Mouse (Mus musculus) forebrain, embryonic 10.5 days (tissue): ENCODE measurements around the gene Dpm1. TPM values are rescaled to one million over a fixed set of nuclear protein-coding genes. Genes with fewer than 3 reads are reported as not detected.

Experiments used
- DNase-seq: peaks from one replicate; pipeline ENCODE4 v3.0.0-alpha.2; 2017; ENCODE audit warnings: low spot score; ENCODE audit errors: extremely low spot score
- H3K27ac ChIP-seq: fragments of 300-500 bp; sonication (generic); 2 replicates; pipeline ENCODE4 v1.5.1; 2016; ENCODE audit warnings: mild to moderate bottlenecking
- H3K27me3 ChIP-seq: fragments of 300-500 bp; sonication (generic); 2 replicates; pipeline ENCODE4 v1.6.1; 2016; ENCODE audit warnings: mild to moderate bottlenecking; ENCODE audit not compliant: poor library complexity, severe bottlenecking
- H3K36me3 ChIP-seq: fragments of 300-500 bp; sonication (generic); replicated peaks from 2 replicates; pipeline ENCODE4 v1.6.1; 2016; ENCODE audit warnings: mild to moderate bottlenecking, moderate library complexity
- H3K4me1 ChIP-seq: fragments of 300-500 bp; sonication (generic); 2 replicates; pipeline ENCODE4 v1.6.1; 2016
- H3K4me3 ChIP-seq: fragments of 300-500 bp; sonication (generic); 2 replicates; pipeline ENCODE4 v1.5.1; 2016; ENCODE audit warnings: mild to moderate bottlenecking, moderate library complexity
- H3K9me3 ChIP-seq: fragments of 300-500 bp; sonication (generic); 2 replicates; pipeline ENCODE4 v1.6.1; 2016; ENCODE audit warnings: mild to moderate bottlenecking, moderate library complexity
- WGBS: fragments of 180-500 bp; shearing (Covaris S2); methylation state at CpG from one replicate; pipeline ENCODE4 v1.1.7; 2016; 5-methylcytosine and 5-hydroxymethylcytosine counted together
- polyA plus RNA-seq: library from polyadenylated mRNA; unstranded; fragments of >200 nt; fragmentation: Nextera tagmentation; extraction: Ambion mirVana; gene quantifications from 2 replicates; pipeline ENCODE4 v1.2.1, GENCODE M21; 2016

Gene Dpm1
- polyA plus RNA-seq, 1 experiment from 2014 or later: 70.9 TPM

DNA sequence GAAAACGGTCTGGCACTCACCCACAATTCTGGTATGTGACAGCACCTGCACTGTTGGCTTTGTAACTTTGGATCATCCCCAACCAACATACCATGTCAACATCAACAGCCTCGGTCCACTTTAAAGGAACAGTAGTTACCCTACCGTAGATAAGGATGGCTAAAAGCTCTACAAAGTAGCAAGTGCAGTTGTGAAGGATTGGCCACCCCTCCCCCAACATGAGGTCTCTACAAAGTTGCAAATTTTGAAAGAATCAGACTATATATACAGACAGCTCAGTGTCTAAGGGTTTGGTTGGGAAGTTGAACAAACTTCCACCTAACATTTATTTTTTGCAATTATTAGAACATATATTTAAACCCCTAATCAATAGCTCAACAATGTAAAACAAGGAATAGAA is 22.5 kb downstream of the Dpm1 start:
- Histone ChIP-seq H3K27me3 (no peaks in the 10 kb centered on the region), H3K9me3 (peaks cover 5% of the 10 kb centered on the region; the same call in 1 of the 2 replicates), H3K4me3 (peak overlapping the region; percentile 98), H3K4me1 (peaks cover 24% of the 10 kb centered on the region), H3K27ac (peak overlapping the region; percentile 100), H3K36me3 (peaks cover 79% of the 10 kb centered on the region)
- no peak for DNase-seq
- WGBS: 95% methylated on average over 3 of the region's 3 CpGs

DNA sequence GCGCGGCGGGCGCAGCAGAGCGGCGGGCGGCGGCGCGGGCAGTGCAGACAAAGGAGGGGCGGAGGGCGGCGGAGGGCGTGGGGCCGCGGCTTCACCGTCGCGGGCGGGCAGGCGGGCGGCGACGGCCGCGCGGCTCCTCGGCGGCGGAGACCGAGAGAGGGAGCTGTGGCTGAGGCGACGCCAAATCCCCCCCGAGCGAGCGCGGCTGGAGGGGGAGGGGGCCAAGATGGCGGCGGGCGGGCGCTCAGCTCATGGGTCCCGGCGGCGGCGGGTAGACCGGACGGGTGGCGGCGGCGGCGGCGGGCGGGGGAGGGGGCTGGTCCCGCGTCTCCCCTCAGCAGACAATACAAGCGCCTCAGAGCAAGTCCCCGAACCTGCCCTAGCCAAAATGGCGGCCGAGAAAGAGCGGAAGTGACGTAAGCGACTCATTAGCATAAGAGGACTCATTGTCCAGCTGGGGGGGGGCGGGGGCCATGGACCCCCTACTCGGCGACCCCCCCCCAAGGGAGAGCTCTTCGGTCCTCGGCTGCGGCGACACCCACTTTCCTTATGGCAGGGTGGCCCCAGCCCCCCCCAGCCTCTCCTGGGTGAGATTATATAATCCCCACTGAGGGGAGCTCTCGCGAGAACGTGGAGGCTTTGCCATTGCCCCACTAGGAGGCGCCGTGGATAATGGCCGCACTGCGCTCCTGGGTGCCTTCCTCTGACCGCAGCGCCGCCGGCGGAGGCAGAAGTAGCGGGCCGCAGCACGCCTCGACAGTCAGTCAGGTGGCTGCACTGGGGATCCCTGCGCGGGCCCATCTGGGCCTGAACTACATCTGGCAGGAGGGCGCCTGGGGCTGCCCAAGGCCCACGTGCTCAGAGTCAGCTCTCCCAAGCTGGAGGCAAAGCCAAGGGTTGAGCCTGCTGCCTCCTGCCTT is 23.4 kb downstream of the Dpm1 start, which contains the start of gene Adnp:
TSS of gene Adnp (minus strand) at position 388 of the 920 bp plus-strand sequence.
- no peaks in the 10 kb centered on the region for H3K27me3 ChIP-seq
- H3K9me3 ChIP-seq: peaks cover 5% of the 10 kb centered on the region; the same call in 1 of the 2 replicates
- DNase-seq: peak; percentile 97
- peak within 1 kb of the TSS; percentile 100 for H3K27ac ChIP-seq
- under 1% methylated on average over 72 of the region's 89 CpGs for WGBS
- H3K36me3 ChIP-seq: peaks cover 78% of the 10 kb centered on the region
- peaks cover 24% of the 10 kb centered on the region for H3K4me1 ChIP-seq
- peak within 1 kb of the TSS; percentile 98 for H3K4me3 ChIP-seq

DNA sequence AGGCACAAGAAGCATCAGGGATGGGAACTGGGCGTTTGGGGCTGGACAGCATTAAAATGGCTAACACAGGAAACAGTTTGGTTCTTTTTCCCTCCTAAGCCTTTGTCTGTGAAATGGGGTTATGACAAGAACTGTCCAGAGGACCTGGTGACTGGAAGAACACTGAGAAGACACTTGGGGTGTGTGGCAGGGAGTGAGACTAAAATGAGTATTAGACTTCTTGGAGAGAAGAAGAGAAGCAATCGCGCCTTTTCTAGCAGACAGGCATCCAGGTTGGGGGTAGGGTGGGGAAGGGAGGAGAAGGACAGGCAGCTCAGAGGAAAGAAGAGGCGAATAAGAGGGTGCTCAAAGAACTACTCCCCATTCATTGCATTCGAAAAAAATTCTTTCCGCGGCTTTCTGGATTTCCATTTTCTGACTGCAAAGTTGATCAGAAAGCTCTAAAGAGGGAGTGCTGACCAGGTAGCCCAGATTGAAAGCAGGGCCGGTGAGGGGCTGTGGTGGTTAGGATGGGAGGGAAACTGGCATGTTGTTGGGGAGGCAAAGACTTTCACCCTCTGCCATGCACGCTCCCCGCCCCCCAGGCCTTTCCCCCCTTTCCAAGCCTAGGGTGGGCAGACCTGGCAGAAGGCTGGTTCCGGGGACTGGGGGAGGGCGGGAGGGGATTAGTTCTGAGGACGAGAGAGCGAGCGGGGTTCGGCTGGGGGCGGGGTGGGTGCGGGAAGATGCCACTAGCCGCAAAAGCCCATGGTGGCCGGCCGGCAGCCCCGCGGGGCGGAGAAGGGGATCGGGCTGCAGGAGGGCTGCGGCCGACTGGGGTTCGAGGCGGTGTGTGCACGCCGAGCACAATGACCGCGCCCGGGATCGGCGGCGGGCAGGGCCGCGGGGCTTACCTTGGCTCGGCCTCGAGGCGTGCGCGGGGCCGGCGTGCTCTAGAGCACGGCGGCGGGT is 24.4 kb downstream of the Dpm1 start:
- Histone ChIP-seq H3K27ac (peak overlapping the region; percentile 100), H3K4me3 (peak overlapping the region; percentile 98), H3K27me3 (no peaks in the 10 kb centered on the region), H3K36me3 (peaks cover 76% of the 10 kb centered on the region), H3K9me3 (peaks cover 5% of the 10 kb centered on the region; the same call in 1 of the 2 replicates), H3K4me1 (peaks cover 30% of the 10 kb centered on the region)
- DNase-seq: peak; percentile 44
- under 1% methylated on average over 49 of the region's 49 CpGs for WGBS

DNA sequence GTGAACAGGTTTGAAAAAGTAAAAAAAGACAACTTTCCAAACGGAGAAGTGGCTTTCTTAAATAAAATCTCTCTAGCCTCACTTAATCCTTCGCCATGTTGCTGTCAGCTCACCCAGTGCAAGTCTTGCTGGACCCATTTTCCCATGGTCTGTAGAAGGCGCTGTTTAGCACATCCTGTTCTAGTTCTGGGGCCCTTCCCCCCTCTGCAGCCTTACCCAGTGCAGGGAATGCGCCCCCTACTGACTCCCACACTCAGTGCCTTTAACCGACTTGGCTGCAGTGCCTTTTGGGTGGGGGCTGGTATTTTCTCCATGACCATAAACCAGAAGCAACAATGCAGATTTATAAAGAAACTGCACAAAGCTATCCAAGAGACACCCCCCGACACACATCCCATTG is 25.1 kb downstream of the Dpm1 start:
- peak; percentile 86 for DNase-seq
- H3K27me3 ChIP-seq: no peaks in the 10 kb centered on the region
- H3K4me1 ChIP-seq: peaks cover 37% of the 10 kb centered on the region
- H3K4me3 ChIP-seq: peak overlapping the region; percentile 98
- peaks cover 76% of the 10 kb centered on the region for H3K36me3 ChIP-seq
- WGBS: 8% methylated on average over 6 of the region's 6 CpGs
- H3K27ac ChIP-seq: peak overlapping the region; percentile 100
- H3K9me3 ChIP-seq: peaks cover 5% of the 10 kb centered on the region; the same call in 1 of the 2 replicates

GRCm38 (mm10) chr2:168204476-168204999 is 25.9 kb downstream of the Dpm1 start:
- no peak for DNase-seq
- Histone ChIP-seq H3K9me3 (peaks cover 5% of the 10 kb centered on the region; the same call in 1 of the 2 replicates), H3K27ac (no peak overlapping the region), H3K27me3 (no peaks in the 10 kb centered on the region), H3K4me3 (peak overlapping the region; percentile 98), H3K36me3 (peaks cover 74% of the 10 kb centered on the region), H3K4me1 (peaks cover 43% of the 10 kb centered on the region)
- WGBS: 91% methylated on average over 8 of the region's 8 CpGs

DNA sequence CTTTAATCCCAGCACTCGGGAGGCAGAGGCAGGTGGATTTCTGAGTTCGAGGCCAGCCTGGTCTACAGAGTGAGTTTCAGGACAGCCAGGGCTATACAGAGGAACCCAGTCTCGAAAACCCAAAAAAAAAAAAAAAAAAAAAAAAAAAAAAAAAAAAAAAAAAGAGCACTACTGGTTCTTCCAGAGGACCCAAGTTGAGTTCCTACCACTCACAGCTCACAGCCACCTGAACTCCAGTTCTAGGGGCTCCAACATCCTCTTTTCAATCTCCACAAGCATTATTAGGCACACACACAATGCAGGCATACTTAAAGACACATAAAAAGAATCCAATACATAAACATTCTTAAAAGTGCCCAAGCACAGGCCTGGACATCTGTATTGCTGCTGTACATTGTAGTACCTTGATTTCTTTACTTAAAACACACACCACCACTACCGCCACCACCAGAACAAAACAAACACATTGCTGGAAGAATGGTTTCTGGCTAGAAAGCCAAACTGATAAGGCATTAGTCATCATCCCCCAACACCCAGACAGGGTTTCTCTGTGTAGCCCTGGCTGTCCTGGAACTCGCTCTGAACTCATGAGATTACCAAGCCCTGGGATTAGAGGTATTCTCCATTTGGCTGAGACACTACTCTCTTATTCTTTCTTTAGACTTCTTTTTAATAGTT is 30.2 kb downstream of the Dpm1 start:
- DNase-seq: no peak
- Histone ChIP-seq H3K4me1 (peaks cover 56% of the 10 kb centered on the region), H3K9me3 (peaks cover 5% of the 10 kb centered on the region; the same call in 1 of the 2 replicates), H3K36me3 (peaks cover 95% of the 10 kb centered on the region), H3K27me3 (no peaks in the 10 kb centered on the region), H3K4me3 (no peak overlapping the region), H3K27ac (no peak overlapping the region)
- WGBS: 92% methylated on average over 4 of the region's 5 CpGs

- WGBS: 94% methylated on average over 4 of the region's 4 CpGs
- H3K4me3 ChIP-seq: peak overlapping the region; percentile 8; the same call in 1 of the 2 replicates
- peaks cover 95% of the 10 kb centered on the region for H3K36me3 ChIP-seq
- DNase-seq: no peak
- peaks cover 49% of the 10 kb centered on the region for H3K4me1 ChIP-seq
- peaks cover 5% of the 10 kb centered on the region; the same call in 1 of the 2 replicates for H3K9me3 ChIP-seq
- H3K27me3 ChIP-seq: no peaks in the 10 kb centered on the region
- H3K27ac ChIP-seq: no peak overlapping the region
Observed at GRCm38 (mm10) chr2:168199476-168199875, 30.9 kb downstream of the Dpm1 start.

DNA sequence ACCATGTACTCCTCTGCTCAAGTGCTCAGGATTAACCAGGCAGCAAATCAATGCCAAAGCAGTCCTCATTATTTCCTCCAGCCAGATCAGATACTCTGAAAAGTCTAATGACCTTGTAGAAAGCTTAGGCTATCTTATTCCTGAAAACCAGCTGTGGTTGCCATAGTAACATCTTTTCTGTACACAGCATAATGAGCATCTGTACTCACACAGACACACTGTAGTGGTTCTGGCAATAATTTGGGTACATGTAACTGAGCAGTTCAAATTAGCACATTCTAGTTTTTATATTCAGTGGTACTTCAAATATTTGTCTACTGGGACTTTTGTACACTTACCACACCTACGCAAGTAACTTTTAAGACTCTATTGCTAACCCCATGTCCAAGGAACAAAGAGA is 32.0 kb downstream of the Dpm1 start:
- H3K4me1 ChIP-seq: peaks cover 43% of the 10 kb centered on the region
- H3K27me3 ChIP-seq: no peaks in the 10 kb centered on the region
- no peak overlapping the region for H3K4me3 ChIP-seq
- peaks cover 2% of the 10 kb centered on the region; the same call in 1 of the 2 replicates for H3K9me3 ChIP-seq
- H3K36me3 ChIP-seq: peaks cover 95% of the 10 kb centered on the region
- 98% methylated on average over 1 of the region's 1 CpGs for WGBS
- DNase-seq: no peak
- H3K27ac ChIP-seq: no peak overlapping the region

DNA sequence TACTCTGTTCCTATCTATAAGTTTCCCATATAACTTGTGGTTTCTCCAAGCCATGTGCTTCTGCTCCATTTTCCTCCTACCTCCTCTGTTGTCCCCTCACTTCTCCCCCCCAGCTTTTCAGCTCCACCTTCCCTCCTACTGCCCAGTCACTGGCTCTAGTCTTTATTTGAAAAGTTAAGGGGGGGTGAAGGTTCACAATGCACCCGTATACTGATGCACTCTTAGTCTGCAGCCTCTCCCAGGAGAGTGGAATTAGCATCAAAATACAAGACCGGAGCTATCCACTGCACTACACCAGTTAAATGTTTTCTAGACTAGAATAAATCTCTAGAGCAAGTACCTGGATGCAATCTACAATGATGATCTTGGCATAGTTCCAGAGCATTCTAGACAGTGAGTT is 34.7 kb downstream of the Dpm1 start:
- WGBS: 77% methylated on average over 2 of the region's 2 CpGs
- H3K36me3 ChIP-seq: peaks cover 96% of the 10 kb centered on the region
- H3K27me3 ChIP-seq: no peaks in the 10 kb centered on the region
- H3K27ac ChIP-seq: no peak overlapping the region
- H3K4me1 ChIP-seq: peaks cover 40% of the 10 kb centered on the region
- H3K4me3 ChIP-seq: no peak overlapping the region
- DNase-seq: no peak
- no peaks in the 10 kb centered on the region for H3K9me3 ChIP-seq

GRCm38 (mm10) chr2:168193685-168194084 is 36.7 kb downstream of the Dpm1 start:
- Histone ChIP-seq H3K36me3 (peaks cover 89% of the 10 kb centered on the region), H3K27ac (no peak overlapping the region), H3K4me3 (no peak overlapping the region), H3K27me3 (no peaks in the 10 kb centered on the region), H3K4me1 (peaks cover 22% of the 10 kb centered on the region; the same call in 1 of the 2 replicates), H3K9me3 (no peaks in the 10 kb centered on the region)
- DNase-seq: no peak
- WGBS: 80% methylated on average over 2 of the region's 2 CpGs

GRCm38 (mm10) chr2:168191856-168192255 is 38.5 kb downstream of the Dpm1 start:
- Histone ChIP-seq H3K9me3 (no peaks in the 10 kb centered on the region), H3K4me1 (peaks cover 12% of the 10 kb centered on the region; the same call in 1 of the 2 replicates), H3K27me3 (no peaks in the 10 kb centered on the region), H3K4me3 (no peak overlapping the region), H3K27ac (no peak overlapping the region), H3K36me3 (peaks cover 89% of the 10 kb centered on the region)
- 96% methylated on average over 2 of the region's 2 CpGs for WGBS
- no peak for DNase-seq

DNA sequence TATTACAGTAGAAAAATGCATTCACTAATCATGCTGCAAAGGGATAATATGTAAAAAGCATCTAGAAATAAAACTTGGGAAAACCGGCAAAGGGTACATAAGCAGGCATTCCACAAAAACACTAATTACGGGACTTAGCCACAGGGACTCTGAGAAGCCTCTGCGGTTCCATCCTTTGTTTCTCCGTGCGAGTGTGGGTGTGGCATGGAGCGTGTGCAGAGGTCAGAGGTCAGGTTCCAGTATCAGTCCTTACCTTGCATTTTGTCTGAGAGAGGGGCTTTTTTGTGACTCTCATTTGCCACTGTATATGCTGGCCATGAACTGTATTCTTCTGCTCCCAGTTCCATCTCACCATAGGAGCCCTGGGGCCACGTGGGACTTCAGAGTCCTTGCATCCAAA is 54.4 kb downstream of the Dpm1 start:
- Histone ChIP-seq H3K4me3 (no peak overlapping the region), H3K27me3 (no peaks in the 10 kb centered on the region), H3K27ac (no peak overlapping the region), H3K9me3 (no peaks in the 10 kb centered on the region), H3K36me3 (peaks cover 47% of the 10 kb centered on the region), H3K4me1 (peaks cover 6% of the 10 kb centered on the region; the same call in 1 of the 2 replicates)
- 41% methylated on average over 7 of the region's 7 CpGs for WGBS
- no peak for DNase-seq
